Mouse (Mus musculus): ENCODE data around the gene Kcnk12. TPM values are rescaled to one million over a fixed set of nuclear protein-coding genes. Genes with fewer than 3 reads are reported as not detected.

Kcnk12 gene
- 0.10 TPM in 1 of 2 replicates, not detected in the other for polyA plus RNA-seq (2016; fragmentation: Nextera tagmentation; extraction: Ambion mirVana)

- Histone ChIP-seq H3K9me3 (no peaks in the 10 kb centered on the region), H3K4me3 (peak within 1 kb of the TSS; percentile 63), H3K27me3 (replicated peaks; ENCODE audit: low read depth, poor library complexity, severe bottlenecking) (peaks cover 81% of the 10 kb centered on the region), H3K4me1 (peaks cover 24% of the 10 kb centered on the region), H3K27ac (replicated peaks) (no peak within 1 kb of the TSS), H3K36me3 (replicated peaks) (no peaks in the 10 kb centered on the region)
- under 1% methylated on average over 46 of the region's 46 CpGs for WGBS
- DNase-seq (ENCODE audit: low spot score), result peak; percentile 73
These were observed at the start of gene Kcnk12 for GRCm38 (mm10) chr17:87797688-87798291. Gene Kcnk12, minus strand, starts transcription at chr17:87797994.

GRCm38 (mm10) chr17:87842156-87842555 lies 44.4 kb upstream of the Kcnk12 start:
- Histone ChIP-seq H3K27me3 (replicated peaks; ENCODE audit: low read depth, poor library complexity, severe bottlenecking) (0 out of 2 replicates have a peak, but pooled peaks cover 2% of the 10 kb centered on the region), H3K27ac (replicated peaks) (no peak overlapping the region), H3K4me1 (no peaks in the 10 kb centered on the region), H3K4me3 (no peak overlapping the region), H3K36me3 (replicated peaks) (no peaks in the 10 kb centered on the region), H3K9me3 (peaks cover 3% of the 10 kb centered on the region; the same call in 1 of the 2 replicates)
- WGBS, result 87% methylated on average over 5 of the region's 5 CpGs
- no peak for DNase-seq (ENCODE audit: low spot score)

- no peak for DNase-seq (ENCODE audit: low spot score)
- Histone ChIP-seq H3K9me3 (peaks cover 3% of the 10 kb centered on the region; the same call in 1 of the 2 replicates), H3K27ac (replicated peaks) (no peak overlapping the region), H3K27me3 (replicated peaks; ENCODE audit: low read depth, poor library complexity, severe bottlenecking) (no peaks in the 10 kb centered on the region), H3K4me1 (peaks cover 3% of the 10 kb centered on the region; the same call in 1 of the 2 replicates), H3K36me3 (replicated peaks) (no peaks in the 10 kb centered on the region), H3K4me3 (no peak overlapping the region)
- WGBS, result 64% methylated on average over 7 of the region's 7 CpGs
These were observed 42.3 kb upstream of the Kcnk12 start for GRCm38 (mm10) chr17:87840079-87840478.

GRCm38 (mm10) chr17:87834850-87835249 lies 37.1 kb upstream of the Kcnk12 start:
- peaks cover 6% of the 10 kb centered on the region; the same call in 1 of the 2 replicates for H3K4me1 ChIP-seq
- 25% methylated on average over 8 of the region's 8 CpGs for WGBS
- H3K4me3 ChIP-seq, result no peak overlapping the region
- no peaks in the 10 kb centered on the region for H3K9me3 ChIP-seq
- H3K27me3 ChIP-seq (replicated peaks; ENCODE audit: low read depth, poor library complexity, severe bottlenecking), result no peaks in the 10 kb centered on the region
- no peaks in the 10 kb centered on the region for H3K36me3 ChIP-seq (replicated peaks)
- H3K27ac ChIP-seq (replicated peaks), result no peak overlapping the region
- DNase-seq (ENCODE audit: low spot score), result no peak

- Histone ChIP-seq H3K9me3 (no peaks in the 10 kb centered on the region), H3K4me1 (peaks cover 17% of the 10 kb centered on the region), H3K27me3 (replicated peaks; ENCODE audit: low read depth, poor library complexity, severe bottlenecking) (peaks cover 31% of the 10 kb centered on the region), H3K27ac (replicated peaks) (no peak overlapping the region), H3K4me3 (no peak overlapping the region), H3K36me3 (replicated peaks) (no peaks in the 10 kb centered on the region)
- DNase-seq (ENCODE audit: low spot score), result peak; percentile 22
- 15% methylated on average over 12 of the region's 12 CpGs for WGBS
These were observed 29.1 kb upstream of the Kcnk12 start for GRCm38 (mm10) chr17:87826909-87827308.

GRCm38 (mm10) chr17:87826036-87826560 lies 28.3 kb upstream of the Kcnk12 start:
- Histone ChIP-seq H3K27me3 (replicated peaks; ENCODE audit: low read depth, poor library complexity, severe bottlenecking) (peaks cover 31% of the 10 kb centered on the region), H3K36me3 (replicated peaks) (no peaks in the 10 kb centered on the region), H3K4me3 (peak overlapping the region; percentile 30; the same call in 1 of the 2 replicates), H3K9me3 (no peaks in the 10 kb centered on the region), H3K4me1 (peaks cover 17% of the 10 kb centered on the region), H3K27ac (replicated peaks) (no peak overlapping the region)
- 23% methylated on average over 23 of the region's 23 CpGs for WGBS
- DNase-seq (ENCODE audit: low spot score), result no peak

- WGBS, result 54% methylated on average over 5 of the region's 5 CpGs
- no peak overlapping the region for H3K4me3 ChIP-seq
- H3K27me3 ChIP-seq (replicated peaks; ENCODE audit: low read depth, poor library complexity, severe bottlenecking), result peaks cover 31% of the 10 kb centered on the region
- H3K27ac ChIP-seq (replicated peaks), result no peak overlapping the region
- H3K9me3 ChIP-seq, result no peaks in the 10 kb centered on the region
- H3K4me1 ChIP-seq, result peaks cover 17% of the 10 kb centered on the region
- H3K36me3 ChIP-seq (replicated peaks), result no peaks in the 10 kb centered on the region
- no peak for DNase-seq (ENCODE audit: low spot score)
These were observed 27.7 kb upstream of the Kcnk12 start for GRCm38 (mm10) chr17:87825454-87826008.

- H3K9me3 ChIP-seq, result peaks cover 8% of the 10 kb centered on the region
- H3K27ac ChIP-seq (replicated peaks), result no peak overlapping the region
- no peak for DNase-seq (ENCODE audit: low spot score)
- H3K4me1 ChIP-seq, result peaks cover 17% of the 10 kb centered on the region
- 80% methylated on average over 3 of the region's 3 CpGs for WGBS
- no peak overlapping the region for H3K4me3 ChIP-seq
- peaks cover 31% of the 10 kb centered on the region for H3K27me3 ChIP-seq (replicated peaks; ENCODE audit: low read depth, poor library complexity, severe bottlenecking)
- H3K36me3 ChIP-seq (replicated peaks), result no peaks in the 10 kb centered on the region
These were observed 25.2 kb upstream of the Kcnk12 start for GRCm38 (mm10) chr17:87823031-87823430.

GRCm38 (mm10) chr17:87809556-87809955 lies 11.8 kb upstream of the Kcnk12 start:
- Histone ChIP-seq H3K4me3 (no peak overlapping the region), H3K27me3 (replicated peaks; ENCODE audit: low read depth, poor library complexity, severe bottlenecking) (no peaks in the 10 kb centered on the region), H3K9me3 (no peaks in the 10 kb centered on the region), H3K4me1 (no peaks in the 10 kb centered on the region), H3K36me3 (replicated peaks) (no peaks in the 10 kb centered on the region), H3K27ac (replicated peaks) (no peak overlapping the region)
- peak; percentile 2 for DNase-seq (ENCODE audit: low spot score)
- WGBS, result 70% methylated on average over 2 of the region's 2 CpGs

GRCm38 (mm10) chr17:87799948-87800340 lies 2.1 kb upstream of the Kcnk12 start:
- 81% methylated on average over 3 of the region's 3 CpGs for WGBS
- Histone ChIP-seq H3K27me3 (replicated peaks; ENCODE audit: low read depth, poor library complexity, severe bottlenecking) (peaks cover 60% of the 10 kb centered on the region), H3K4me3 (no peak overlapping the region), H3K27ac (replicated peaks) (no peak overlapping the region), H3K9me3 (no peaks in the 10 kb centered on the region), H3K36me3 (replicated peaks) (no peaks in the 10 kb centered on the region), H3K4me1 (peaks cover 24% of the 10 kb centered on the region)
- peak; percentile 6 for DNase-seq (ENCODE audit: low spot score)

- WGBS, result 62% methylated on average over 13 of the region's 13 CpGs
- no peaks in the 10 kb centered on the region for H3K36me3 ChIP-seq (replicated peaks)
- no peak overlapping the region for H3K4me3 ChIP-seq
- DNase-seq (ENCODE audit: low spot score), result peak; percentile 7
- H3K27me3 ChIP-seq (replicated peaks; ENCODE audit: low read depth, poor library complexity, severe bottlenecking), result peaks cover 66% of the 10 kb centered on the region
- peaks cover 24% of the 10 kb centered on the region for H3K4me1 ChIP-seq
- no peaks in the 10 kb centered on the region for H3K9me3 ChIP-seq
- H3K27ac ChIP-seq (replicated peaks), result no peak overlapping the region
These were observed 1.6 kb upstream of the Kcnk12 start for GRCm38 (mm10) chr17:87799212-87799947.

- Histone ChIP-seq H3K27ac (replicated peaks) (no peak overlapping the region), H3K36me3 (replicated peaks) (no peaks in the 10 kb centered on the region), H3K4me3 (peak overlapping the region; percentile 63), H3K9me3 (no peaks in the 10 kb centered on the region), H3K4me1 (peaks cover 24% of the 10 kb centered on the region), H3K27me3 (replicated peaks; ENCODE audit: low read depth, poor library complexity, severe bottlenecking) (peaks cover 75% of the 10 kb centered on the region)
- DNase-seq (ENCODE audit: low spot score), result peak; percentile 82
- WGBS, result under 1% methylated on average over 40 of the region's 40 CpGs
These were observed 688 bp upstream of the Kcnk12 start for GRCm38 (mm10) chr17:87798423-87798941.

Data from embryonic facial prominence, embryonic 10.5 days (tissue).